ENCODE assay signal across 23 mouse cellular contexts in the genomic region with DNA sequence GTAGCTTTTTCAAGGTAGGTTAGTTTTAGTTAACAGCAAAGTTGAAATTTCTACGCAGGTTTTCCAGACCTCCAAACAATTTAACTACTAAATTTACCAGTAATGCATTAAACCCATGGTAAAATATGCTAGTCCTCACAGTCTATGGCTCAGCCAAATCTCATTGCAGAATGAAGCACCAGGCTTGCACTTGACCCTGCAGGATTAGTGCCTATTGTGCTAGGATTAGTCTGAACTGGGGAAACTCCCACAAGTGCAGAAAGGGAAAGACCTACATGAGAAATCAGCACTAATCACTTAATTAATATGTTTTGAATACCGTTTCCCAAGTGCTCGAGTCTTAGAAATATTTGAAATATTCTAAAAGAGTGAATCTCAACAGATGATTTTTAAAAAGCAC. TPM values are rescaled to one million over a fixed set of nuclear protein-coding genes. Genes with fewer than 3 reads are reported as not detected.
A peak's percentile ranks its signal among the peaks of the same experiment; 100 is the strongest.
DNase-seq lines count a peak whose midpoint lies in the region; ATAC-seq and TF ChIP-seq lines count a peak whose summit lies in the region.
"Had no signal": no experiment of that assay in that cellular context is flagged by ENCODE, and none has a peak within 500 bp of the region (broad histone marks: within the 10 kb centered on the region; RNA-seq: fewer than 3 reads in every experiment).

No protein-coding gene starts in this region.

- no peak for TF ChIP-seq POLR2A in brain, embryonic 14.5 days (IDR thresholded peaks at IDR 0.05; ENCODE audit: borderline replicate concordance, extremely low read depth, insufficient read depth, insufficient read length, poor library complexity, severe bottlenecking)

- intact Hi-C loops in gastrocnemius, adult 2 months (cut with DNase I), result no loop called here

- peaks cover 4% of the 10 kb centered on the region for H3K4me1 ChIP-seq in midbrain, embryonic 11.5 days (ENCODE audit: control insufficient read depth, insufficient read depth, low read length)
- 0 out of 2 replicates have a peak, but pooled peaks cover 3% of the 10 kb centered on the region for H3K4me1 ChIP-seq in midbrain, embryonic 16.5 days (ENCODE audit: control insufficient read depth, insufficient read depth, low read length)

- DNase-seq in gastrocnemius, adult 2 months, result peak; percentile 8
- no peak for DNase-seq in gastrocnemius, postnatal 10 days
- peak; percentile 89 for DNase-seq in midbrain, embryonic 11.5 days (ENCODE audit: low spot score, missing footprints)
- DNase-seq in brain, embryonic 14.5 days (ENCODE audit: low read depth), result peak; percentile 51
- peak; percentile 32 for DNase-seq in retina, embryonic 14.5 days (ENCODE audit: low spot score)
- no peak for DNase-seq in layer of hippocampus, postnatal 10 days (ENCODE audit: low spot score in 2 of 2)
- DNase-seq in cerebellum, postnatal 10 days, result no peak
- DNase-seq: adrenal gland, adult 2 months; adrenal gland, postnatal 10 days; adrenal gland, postnatal 25 days; cerebellum, adult 11-12 months; cerebellum, adult 2 months; cerebellum, adult 9-10 months; cerebellum, postnatal 14 days; cerebellum, postnatal 36 days had no signal

- 42% methylated on average over 3 of the region's 3 CpGs for WGBS in midbrain, embryonic 11.5 days
- 28% methylated on average over 3 of the region's 3 CpGs for WGBS in midbrain, embryonic 16.5 days

- ATAC-seq in midbrain, embryonic 11.5 days (ENCODE audit: low FRiP score), result peak; percentile 55; the same call in 1 of the 2 replicates
- no peak for ATAC-seq in midbrain, embryonic 16.5 days
- ATAC-seq: forebrain, embryonic 14.5 days; forebrain, embryonic 16.5 days had no signal

- H3K27ac ChIP-seq in gastrocnemius, adult 2 months, result no peak overlapping the region
- no peak overlapping the region for H3K27ac ChIP-seq in midbrain, embryonic 11.5 days (ENCODE audit: low read depth, low read length)
- H3K27ac ChIP-seq in midbrain, embryonic 16.5 days (ENCODE audit: low read length), result no peak overlapping the region
- H3K27ac ChIP-seq: embryonic facial prominence, embryonic 13.5 days; embryonic facial prominence, embryonic 15.5 days; forebrain, embryonic 10.5 days; forebrain, embryonic 12.5 days had no signal

- no peak overlapping the region for H3K4me2 ChIP-seq in midbrain, embryonic 11.5 days
- no peak overlapping the region for H3K4me2 ChIP-seq in midbrain, embryonic 16.5 days (ENCODE audit: low read length)
- H3K4me2 ChIP-seq: embryonic facial prominence, embryonic 13.5 days; embryonic facial prominence, embryonic 15.5 days; forebrain, embryonic 12.5 days had no signal

- H3K9me3 ChIP-seq in midbrain, embryonic 11.5 days (ENCODE audit: control insufficient read depth, low read length), result no peaks in the 10 kb centered on the region
- no peaks in the 10 kb centered on the region for H3K9me3 ChIP-seq in midbrain, embryonic 16.5 days (replicated peaks; ENCODE audit: control insufficient read depth, low read length, poor library complexity, severe bottlenecking)
- H3K9me3 ChIP-seq: embryonic facial prominence, embryonic 13.5 days; embryonic facial prominence, embryonic 15.5 days; forebrain, embryonic 10.5 days; forebrain, embryonic 12.5 days had no signal

- no peak overlapping the region for H3K4me3 ChIP-seq in gastrocnemius, adult 2 months
- no peak overlapping the region for H3K4me3 ChIP-seq in midbrain, embryonic 11.5 days (ENCODE audit: low read depth, low read length)
- no peak overlapping the region for H3K4me3 ChIP-seq in midbrain, embryonic 16.5 days (ENCODE audit: low read depth, low read length)
- H3K4me3 ChIP-seq: embryonic facial prominence, embryonic 13.5 days; embryonic facial prominence, embryonic 15.5 days; erythroblast, embryonic 14.5 days; forebrain, embryonic 10.5 days; forebrain, embryonic 12.5 days had no signal

- peaks cover 45% of the 10 kb centered on the region for H3K27me3 ChIP-seq in midbrain, embryonic 11.5 days (ENCODE audit: control insufficient read depth, insufficient read depth, low read length)
- peaks cover 4% of the 10 kb centered on the region; the same call in 1 of the 2 replicates for H3K27me3 ChIP-seq in midbrain, embryonic 16.5 days (ENCODE audit: control insufficient read depth, insufficient read depth, low read depth, low read length)
- H3K27me3 ChIP-seq: embryonic facial prominence, embryonic 13.5 days; embryonic facial prominence, embryonic 15.5 days had no signal

- TF ChIP-seq CTCF in gastrocnemius, adult 2 months (IDR thresholded peaks at IDR 0.05), result no peak
- no peak for TF ChIP-seq CTCF in brain, embryonic 14.5 days (IDR thresholded peaks at IDR 0.05; ENCODE audit: borderline replicate concordance, extremely low read depth, insufficient read depth, insufficient read length)

- no peaks in the 10 kb centered on the region for H3K36me3 ChIP-seq in midbrain, embryonic 11.5 days (ENCODE audit: control insufficient read depth, insufficient read depth, low read length)
- H3K36me3 ChIP-seq in midbrain, embryonic 16.5 days (ENCODE audit: control insufficient read depth, insufficient read depth, low read length), result no peaks in the 10 kb centered on the region
- H3K36me3 ChIP-seq: embryonic facial prominence, embryonic 13.5 days; embryonic facial prominence, embryonic 15.5 days; forebrain, embryonic 10.5 days; forebrain, embryonic 12.5 days had no signal

- no peak overlapping the region for H3K9ac ChIP-seq in midbrain, embryonic 11.5 days (ENCODE audit: low read length)
- H3K9ac ChIP-seq in midbrain, embryonic 16.5 days (ENCODE audit: low read depth, low read length), result no peak overlapping the region
- H3K9ac ChIP-seq: embryonic facial prominence, embryonic 13.5 days; embryonic facial prominence, embryonic 15.5 days; forebrain, embryonic 12.5 days had no signal

RNA-seq across cellular contexts. Expression of a gene that starts 40.0 kb away (rescaled TPM):
- 10 to 100 TPM; 21.5 to 28.3 TPM for total RNA-seq in gastrocnemius, adult 2 months (2021)
- 10 to 100 TPM; 27.0 to 27.1 TPM for total RNA-seq in gastrocnemius, postnatal 10 days (2021)
- polyA plus RNA-seq in midbrain, embryonic 11.5 days (2014; fragmentation: Nextera tagmentation; extraction: Ambion mirVana), result 9.0 and 9.8 TPM in 2 replicates
- polyA plus RNA-seq in midbrain, embryonic 16.5 days (2015; fragmentation: Nextera tagmentation; extraction: Ambion mirVana), result 14.4 and 15.7 TPM in 2 replicates
- 15.5 and 25.9 TPM in 2 replicates for polyA plus RNA-seq in brain, embryonic 14.5 days (2012; rRNA removed)
- 10 to 100 TPM; 63.1 to 64.4 TPM for total RNA-seq in layer of hippocampus, postnatal 10 days (2021)

Comparison
In these comparisons a context has a peak if more than half of its experiments do, and no peak if none do; other contexts are left out.
1. DNase-seq: peak in gastrocnemius, adult 2 months (single experiment), midbrain, embryonic 11.5 days (single experiment), brain, embryonic 14.5 days (single experiment) and retina, embryonic 14.5 days (single experiment); none in gastrocnemius, postnatal 10 days (single experiment), layer of hippocampus, postnatal 10 days (0 of 2) and cerebellum, postnatal 10 days (0 of 2).